In the genomic region with DNA sequence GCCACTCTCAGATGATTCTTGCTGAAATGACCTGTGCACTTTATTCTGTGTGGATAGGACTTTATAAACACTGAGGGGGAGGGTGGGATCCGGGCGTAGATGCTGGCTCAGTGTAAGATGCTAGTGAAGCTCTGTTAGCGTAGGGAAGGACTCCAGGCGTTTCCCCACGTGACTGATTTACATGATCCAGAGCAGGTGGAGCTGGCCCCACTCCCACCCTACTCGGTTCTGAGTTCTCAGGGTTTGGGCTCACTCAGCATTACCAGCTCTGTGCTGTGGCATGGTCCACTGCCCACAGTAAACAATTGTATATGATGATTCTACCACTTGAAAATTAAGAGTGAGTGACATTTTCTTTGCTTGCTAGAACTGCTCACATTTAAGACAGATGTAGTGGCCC, we compare ENCODE assay signal across 14 mouse cellular contexts.
"Had no signal": no experiment of that assay in that cellular context is flagged by ENCODE, and none has a peak within 500 bp of the region (broad histone marks: within the 10 kb centered on the region; RNA-seq: fewer than 3 reads in every experiment).

No protein-coding gene starts in this region.

- H3K9ac ChIP-seq: limb, embryonic 15.5 days; liver, embryonic 12.5 days; lung, embryonic 14.5 days; midbrain, embryonic 15.5 days; neural tube, embryonic 15.5 days had no signal

- ATAC-seq: liver, embryonic 12.5 days; midbrain, embryonic 15.5 days had no signal

- H3K9me3 ChIP-seq: limb, embryonic 15.5 days; liver, embryonic 12.5 days; midbrain, embryonic 15.5 days; neural tube, embryonic 15.5 days had no signal

- H3K4me2 ChIP-seq: limb, embryonic 15.5 days; liver, embryonic 12.5 days; lung, embryonic 14.5 days; midbrain, embryonic 11.5 days; midbrain, embryonic 15.5 days; neural tube, embryonic 15.5 days had no signal

- DNase-seq: lung, embryonic 14.5 days; lung, postnatal 10 days; lung, postnatal 4 days; right cerebral cortex, adult 18-20 months; right cerebral cortex, postnatal 25 days; thymus, adult 18-20 months; thymus, postnatal 25 days had no signal

- H3K4me3 ChIP-seq: left cerebral cortex, adult 2 months; limb, embryonic 15.5 days; liver, embryonic 12.5 days; midbrain, embryonic 15.5 days; neural tube, embryonic 15.5 days had no signal

- H3K4me1 ChIP-seq: limb, embryonic 15.5 days; midbrain, embryonic 15.5 days; neural tube, embryonic 15.5 days had no signal

- H3K27me3 ChIP-seq: limb, embryonic 15.5 days; liver, embryonic 12.5 days; midbrain, embryonic 15.5 days; neural tube, embryonic 15.5 days had no signal

- H3K27ac ChIP-seq: left cerebral cortex, adult 2 months; limb, embryonic 15.5 days; liver, embryonic 12.5 days; midbrain, embryonic 15.5 days; neural tube, embryonic 15.5 days; stomach, postnatal 0 days had no signal
